Mouse (Mus musculus) adrenal gland, postnatal 10 days (tissue): ENCODE measurements around the gene Tsx. TPM values are rescaled to one million over a fixed set of nuclear protein-coding genes. Genes with fewer than 3 reads are reported as not detected.

ENCODE experiments used
- total RNA-seq, 2 experiments: library from RNA; stranded (reverse); gene quantifications; 2 replicates each; pipeline ENCODE4 v1.2.3; 2021

Tsx gene
- total RNA-seq, 2 experiments from 2014 or later: 0.64 TPM; not detected in 1

Other genes with a start within 250 kb of the Tsx start
- 1 to 10 TPM; 1.5 TPM for gene Nap1l2, start 227.8 kb upstream of the Tsx start, total RNA-seq
- not detected for gene Cdx4, start 93.1 kb upstream of the Tsx start, total RNA-seq
- 1 to 10 TPM; 4.1 to 4.2 TPM for gene Chic1, start 58.0 kb upstream of the Tsx start, total RNA-seq
- not detected for gene Gm26992, start 7.5 kb downstream of the Tsx start, total RNA-seq
- not detected for gene Zcchc13, start 216.1 kb downstream of the Tsx start, total RNA-seq